Mouse (Mus musculus) frontal cortex, adult (tissue): ENCODE measurements around the gene Olfr1185-ps1.
"Not testable (repeated sequence)": the region's sequence is repeated elsewhere in the genome, so short reads cannot be mapped to it uniquely, and the experiment has no call there.

ENCODE experiments used
- ATAC-seq: cut with Nextera tagmentation; 2 replicates; pipeline ENCODE4 v1.9.2; 2017; ENCODE audit warnings: mild to moderate bottlenecking, moderate library complexity, mixed read lengths; ENCODE audit not compliant: low TSS enrichment

The Olfr1185-ps1 gene

GRCm38 (mm10) chr2:88493020-88493419, at the start of gene Olfr1185-ps1:
TSS of gene Olfr1185-ps1 (plus strand) at chr2:88493320.
- ATAC-seq, result no peak

GRCm38 (mm10) chr2:88449031-88449430, 44.1 kb upstream of the Olfr1185-ps1 start, which contains the start of gene Gm13757:
TSS of gene Gm13757 (minus strand) at chr2:88449131.
- no peak for ATAC-seq

- not testable (repeated sequence) for ATAC-seq
These were observed 38.6 kb upstream of the Olfr1185-ps1 start, which contains the start of gene Olfr1183 for GRCm38 (mm10) chr2:88454567-88454966. TSS of gene Olfr1183 (plus strand) at chr2:88454867.

GRCm38 (mm10) chr2:88483298-88483697, 9.8 kb upstream of the Olfr1185-ps1 start, which contains the start of gene Olfr1184:
TSS of gene Olfr1184 (plus strand) at chr2:88483598.
- ATAC-seq, result no peak

GRCm38 (mm10) chr2:88518251-88518650, 25.1 kb downstream of the Olfr1185-ps1 start, which contains the start of gene Olfr1186:
TSS of gene Olfr1186 (plus strand) at chr2:88518551.
- no peak for ATAC-seq

- no peak for ATAC-seq
These were observed 32.6 kb downstream of the Olfr1185-ps1 start for GRCm38 (mm10) chr2:88525720-88526119.
